Mouse (Mus musculus): ENCODE measurements around the gene Kcnh8.

The Kcnh8 gene

GRCm38 (mm10) chr17:52829678-52830077 is 227.2 kb downstream of the Kcnh8 start:
- no peak for DNase-seq (ENCODE audit: low spot score)

DNA sequence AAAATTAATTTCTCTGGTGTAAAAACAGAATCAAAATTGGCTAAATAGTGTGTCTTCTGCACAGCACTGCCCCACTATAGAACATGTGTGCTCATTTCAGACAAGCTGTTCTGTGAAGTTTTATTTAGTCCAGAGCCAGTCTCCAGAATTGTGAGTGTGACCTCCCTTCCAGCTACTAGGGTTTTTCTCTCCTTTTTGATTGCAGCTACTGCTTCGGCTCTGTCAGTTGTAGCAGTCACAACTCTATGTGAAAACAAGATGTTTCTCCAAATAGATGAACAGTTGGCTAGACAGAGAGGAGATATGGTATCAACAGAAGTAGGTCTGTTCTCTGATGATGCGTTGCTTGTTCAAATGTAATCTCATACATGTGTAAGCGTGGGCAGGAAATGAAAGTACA is 270.7 kb downstream of the Kcnh8 start:
- DNase-seq (ENCODE audit: low spot score): no peak

- DNase-seq (ENCODE audit: low spot score): no peak
Measured at GRCm38 (mm10) chr17:52878964-52879363, 276.5 kb downstream of the Kcnh8 start.

DNA sequence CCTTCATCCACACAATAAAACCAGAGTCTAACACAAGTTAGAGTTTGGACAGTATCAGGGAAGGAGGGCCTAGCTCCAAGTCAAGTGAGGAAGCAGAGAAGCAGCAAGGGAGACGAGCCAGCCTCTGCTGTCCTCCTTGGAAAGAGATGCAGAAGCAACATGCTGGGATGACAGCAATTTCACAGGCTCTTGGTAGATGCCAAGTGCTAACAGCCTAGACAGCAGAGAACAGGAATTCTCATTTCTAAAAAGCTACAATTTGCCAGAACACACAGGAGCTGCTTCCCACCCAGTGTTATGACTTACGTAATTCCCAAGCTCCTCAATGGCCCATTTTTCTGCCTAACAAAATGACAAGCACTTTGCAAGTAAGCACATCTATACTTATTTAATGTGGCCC is 277.5 kb downstream of the Kcnh8 start:
- no peak for DNase-seq (ENCODE audit: low spot score)

DNA sequence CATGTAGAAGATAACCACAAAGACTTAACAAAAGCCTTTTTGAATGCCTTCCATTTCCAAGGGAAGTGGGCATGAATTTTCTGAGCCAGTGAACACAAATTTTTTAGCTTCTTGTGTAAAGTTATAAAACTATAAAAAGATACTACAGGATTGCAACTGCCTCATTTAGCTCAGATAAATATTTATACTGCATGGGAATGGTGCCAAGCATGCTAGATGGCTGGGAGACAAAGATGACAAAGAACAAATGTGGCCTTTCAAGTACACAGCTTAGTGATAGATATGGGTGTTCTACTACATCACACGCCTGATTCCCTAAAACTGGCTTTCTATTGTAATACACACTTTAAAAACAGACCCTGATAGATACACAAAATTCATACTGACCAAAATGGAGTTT is 282.7 kb downstream of the Kcnh8 start:
- no peak for DNase-seq (ENCODE audit: low spot score)

DNA sequence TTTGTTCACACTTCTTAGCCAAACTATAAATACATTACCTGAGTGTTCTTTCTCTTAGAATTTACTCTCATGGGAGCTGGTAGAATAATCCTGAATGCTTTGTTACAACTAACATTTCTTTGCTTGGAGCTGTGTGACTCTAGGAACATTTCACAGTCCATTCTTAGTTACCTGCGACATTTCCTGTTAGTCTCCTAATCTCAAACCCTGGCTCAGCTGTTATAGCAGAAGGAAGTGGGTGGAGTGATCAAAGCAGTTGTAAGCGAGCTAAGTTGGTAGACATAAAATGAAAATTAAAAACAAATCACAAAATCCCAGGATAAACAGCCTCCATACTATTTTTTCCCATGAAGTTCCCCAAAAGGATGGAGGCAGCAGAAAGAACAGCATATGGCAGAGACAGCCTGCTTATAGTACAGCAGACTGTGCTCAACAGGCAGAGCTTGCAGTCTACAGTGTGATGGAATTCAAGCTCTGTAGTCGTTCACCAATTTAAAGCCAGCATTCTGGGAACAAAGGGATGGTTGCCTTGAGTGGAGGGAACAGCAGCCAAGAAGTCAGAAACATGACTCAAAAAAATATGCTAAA is 318.1 kb downstream of the Kcnh8 start:
- no peak for DNase-seq (ENCODE audit: low spot score)

GRCm38 (mm10) chr17:52943966-52944365 is 341.5 kb downstream of the Kcnh8 start:
- no peak for DNase-seq (ENCODE audit: low spot score)

- no peak for DNase-seq (ENCODE audit: low spot score)
Measured at GRCm38 (mm10) chr17:52972735-52973134, 370.2 kb downstream of the Kcnh8 start.

- DNase-seq (ENCODE audit: low spot score): no peak
Measured at GRCm38 (mm10) chr17:52980958-52981357, 378.4 kb downstream of the Kcnh8 start.
